Mouse (Mus musculus) lung, postnatal 0 days (tissue): Measurements from ENCODE around the gene Syngr2.

Source experiments
- CTCF ChIP-seq: IDR thresholded peaks from 2 replicates; pipeline ENCODE4 v1.5.1; 2016; ENCODE audit warnings: antibody characterized with exemption, mild to moderate bottlenecking
- EP300 ChIP-seq: IDR thresholded peaks from 2 replicates; pipeline ENCODE4 v1.6.1; 2016; ENCODE audit warnings: antibody characterized with exemption, mild to moderate bottlenecking, control low read depth

DNA sequence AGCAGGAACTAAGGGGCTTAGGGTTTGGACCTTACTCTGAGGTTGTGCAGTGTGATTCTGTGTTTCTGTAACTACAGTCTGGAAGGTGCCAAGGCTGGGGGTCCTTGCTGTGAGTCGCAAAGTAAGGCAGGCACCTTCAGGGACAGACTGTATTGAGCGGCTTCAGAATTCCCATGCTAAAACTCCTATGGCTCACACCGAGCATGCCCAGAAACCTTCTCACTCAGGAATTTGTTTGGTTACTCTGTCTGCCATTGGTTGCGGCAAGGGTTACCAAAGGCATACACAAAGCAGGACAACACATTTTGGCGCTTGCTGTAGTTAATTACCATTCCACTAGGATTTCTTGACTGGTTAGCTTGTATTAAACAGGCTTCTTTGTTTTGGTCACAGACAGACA, 16.7 kb downstream of the Syngr2 start:
- no peak for TF ChIP-seq CTCF
- TF ChIP-seq EP300: no peak
